Mouse (Mus musculus) hindbrain, postnatal 0 days (tissue): ENCODE data around the gene Fgfr2. TPM values are rescaled to one million over a fixed set of nuclear protein-coding genes. Genes with fewer than 3 reads are reported as not detected.

ENCODE experiments used
- ATAC-seq: fragments of 200-750 bp; cut with Nextera tagmentation; 2 replicates; pipeline ENCODE4 v1.8.0; 2017; ENCODE audit warnings: mild to moderate bottlenecking, moderate TSS enrichment, moderate library complexity
- DNase-seq: peaks from one replicate; pipeline ENCODE4 v3.0.0-alpha.2; 2015; ENCODE audit warnings: low spot score
- H3K27ac ChIP-seq: fragments of 300-500 bp; sonication (generic); 2 replicates; pipeline ENCODE4 v1.5.1; 2014; ENCODE audit warnings: mild to moderate bottlenecking
- H3K27me3 ChIP-seq: fragments of 300-500 bp; sonication (generic); 2 replicates; pipeline ENCODE4 v1.6.1; 2014; ENCODE audit warnings: low read length, mixed read lengths; ENCODE audit not compliant: insufficient read depth
- H3K36me3 ChIP-seq: fragments of 300-500 bp; sonication (generic); 2 replicates; pipeline ENCODE4 v1.6.1; 2014; ENCODE audit warnings: low read length, mixed read lengths; ENCODE audit not compliant: insufficient read depth
- H3K4me1 ChIP-seq: fragments of 300-500 bp; sonication (generic); 2 replicates; pipeline ENCODE4 v1.6.1; 2014; ENCODE audit warnings: antibody characterized with exemption, low read length, mixed read lengths; ENCODE audit not compliant: insufficient read depth
- H3K4me2 ChIP-seq: fragments of 300-500 bp; sonication (generic); 2 replicates; pipeline ENCODE4 v1.6.1; 2014; ENCODE audit warnings: low read depth, mild to moderate bottlenecking, low read length, moderate library complexity, mixed read lengths
- H3K4me3 ChIP-seq: fragments of 300-500 bp; sonication (generic); 2 replicates; pipeline ENCODE4 v1.5.1; 2014; ENCODE audit warnings: low read length
- H3K9ac ChIP-seq: fragments of 300-500 bp; sonication (generic); replicated peaks from 2 replicates; pipeline ENCODE4 v1.6.1; 2014; ENCODE audit warnings: mild to moderate bottlenecking, low read length, moderate library complexity, mixed read lengths
- H3K9me3 ChIP-seq: fragments of 300-500 bp; sonication (generic); 2 replicates; pipeline ENCODE4 v1.6.1; 2016; ENCODE audit warnings: low read length, mixed read lengths
- CTCF ChIP-seq: IDR thresholded peaks from 2 replicates; pipeline ENCODE4 v1.5.1; 2016; ENCODE audit warnings: antibody characterized with exemption, control low read depth, low read depth
- WGBS: fragments of 180-500 bp; shearing (Covaris S2); extraction: QIAGEN DNeasy Blood & Tissue Kit; methylation state at CpG from one replicate; pipeline ENCODE4 v1.1.7; 2014; 5-methylcytosine and 5-hydroxymethylcytosine counted together
- polyA plus RNA-seq: library from polyadenylated mRNA; unstranded; fragments of >200 nt; fragmentation: Nextera tagmentation; extraction: Ambion mirVana; gene quantifications from 2 replicates; pipeline ENCODE4 v1.2.1, GENCODE M21; 2015
- total RNA-seq: library from RNA; depleted of rRNA; stranded (reverse); fragments of >200 nt; gene quantifications from 2 replicates; pipeline ENCODE4 v1.2.3, GENCODE M21; 2014

Fgfr2 gene
- total and polyA plus RNA-seq, 2 experiments from 2014 or later, result 17.3 to 49.0 TPM

DNA sequence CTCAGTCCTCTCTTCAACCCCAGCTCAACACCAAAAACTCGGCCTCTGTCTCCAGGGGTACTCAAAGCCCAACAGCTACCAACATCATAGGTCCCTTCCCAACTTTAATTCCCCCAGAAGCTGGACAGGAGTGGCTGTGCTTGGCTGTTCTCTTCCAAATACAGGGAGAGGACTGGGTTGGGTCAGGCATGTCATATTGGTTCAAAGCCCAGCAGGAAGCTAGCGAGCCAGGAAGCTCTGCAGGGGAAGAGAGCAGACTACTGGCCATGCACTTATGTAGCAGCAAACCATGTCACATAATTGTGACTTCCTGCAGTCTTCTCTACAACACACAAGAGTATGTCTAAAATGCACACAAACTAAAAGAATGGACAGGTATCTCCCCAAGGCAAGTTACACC, 321.1 kb downstream of the Fgfr2 start:
- Histone ChIP-seq H3K27me3 (no peaks in the 10 kb centered on the region), H3K4me2 (no peak overlapping the region), H3K4me1 (peaks cover 30% of the 10 kb centered on the region), H3K4me3 (no peak overlapping the region), H3K9me3 (no peaks in the 10 kb centered on the region), H3K36me3 (no peaks in the 10 kb centered on the region), H3K9ac (no peak overlapping the region), H3K27ac (no peak overlapping the region)
- DNase-seq, result no peak
- WGBS, result 62% methylated on average over 2 of the region's 2 CpGs
- ATAC-seq, result no peak
- no peak for TF ChIP-seq CTCF

DNA sequence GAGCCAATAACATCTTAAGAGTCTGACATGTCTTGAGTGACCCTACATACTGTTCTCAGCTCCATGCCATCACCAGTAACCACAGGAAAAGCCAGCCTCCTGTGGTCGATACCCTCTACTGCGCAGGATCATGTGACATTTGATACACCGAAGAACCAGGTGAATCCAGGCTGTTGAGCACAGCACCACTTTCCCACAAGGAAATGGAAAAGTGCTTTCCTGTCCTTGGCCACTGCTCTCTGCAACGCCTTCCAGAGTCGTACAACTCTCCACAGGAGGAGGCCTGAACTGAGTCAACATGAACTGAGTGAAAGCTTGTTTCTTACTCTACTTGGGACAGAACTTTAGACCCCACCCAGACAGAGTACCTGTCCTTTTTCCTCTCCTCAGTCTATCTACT, 321.6 kb downstream of the Fgfr2 start:
- Histone ChIP-seq H3K9me3 (no peaks in the 10 kb centered on the region), H3K36me3 (no peaks in the 10 kb centered on the region), H3K27ac (no peak overlapping the region), H3K9ac (no peak overlapping the region), H3K4me3 (no peak overlapping the region), H3K4me1 (peaks cover 24% of the 10 kb centered on the region), H3K27me3 (no peaks in the 10 kb centered on the region), H3K4me2 (no peak overlapping the region)
- no peak for DNase-seq
- 89% methylated on average over 5 of the region's 5 CpGs for WGBS
- TF ChIP-seq CTCF, result no peak
- ATAC-seq, result no peak

DNA sequence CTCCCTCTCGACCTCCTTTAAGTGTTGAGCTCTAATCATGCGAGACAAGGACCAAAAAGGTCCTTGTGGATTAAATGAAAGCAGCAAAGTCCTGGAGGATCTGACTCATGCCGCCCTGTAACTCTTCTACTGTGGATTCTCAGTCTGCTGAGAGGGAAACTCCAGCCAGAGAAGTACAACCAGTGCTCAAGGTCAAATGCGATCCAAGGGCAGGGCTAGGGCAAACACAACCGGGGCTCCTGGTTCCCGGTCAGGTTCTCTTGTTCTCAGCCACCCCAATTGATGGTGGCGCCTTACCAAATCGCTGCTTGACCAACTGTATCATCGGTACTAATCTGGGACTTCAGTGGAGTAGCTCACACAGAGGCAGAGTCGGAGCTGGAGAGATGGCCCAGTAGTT, 322.3 kb downstream of the Fgfr2 start:
- ATAC-seq, result no peak
- Histone ChIP-seq H3K27me3 (no peaks in the 10 kb centered on the region), H3K4me2 (no peak overlapping the region), H3K9ac (no peak overlapping the region), H3K9me3 (no peaks in the 10 kb centered on the region), H3K27ac (no peak overlapping the region), H3K36me3 (no peaks in the 10 kb centered on the region), H3K4me1 (peaks cover 18% of the 10 kb centered on the region; the same call in 1 of the 2 replicates), H3K4me3 (no peak overlapping the region)
- WGBS, result 88% methylated on average over 10 of the region's 10 CpGs
- TF ChIP-seq CTCF, result no peak
- no peak for DNase-seq

DNA sequence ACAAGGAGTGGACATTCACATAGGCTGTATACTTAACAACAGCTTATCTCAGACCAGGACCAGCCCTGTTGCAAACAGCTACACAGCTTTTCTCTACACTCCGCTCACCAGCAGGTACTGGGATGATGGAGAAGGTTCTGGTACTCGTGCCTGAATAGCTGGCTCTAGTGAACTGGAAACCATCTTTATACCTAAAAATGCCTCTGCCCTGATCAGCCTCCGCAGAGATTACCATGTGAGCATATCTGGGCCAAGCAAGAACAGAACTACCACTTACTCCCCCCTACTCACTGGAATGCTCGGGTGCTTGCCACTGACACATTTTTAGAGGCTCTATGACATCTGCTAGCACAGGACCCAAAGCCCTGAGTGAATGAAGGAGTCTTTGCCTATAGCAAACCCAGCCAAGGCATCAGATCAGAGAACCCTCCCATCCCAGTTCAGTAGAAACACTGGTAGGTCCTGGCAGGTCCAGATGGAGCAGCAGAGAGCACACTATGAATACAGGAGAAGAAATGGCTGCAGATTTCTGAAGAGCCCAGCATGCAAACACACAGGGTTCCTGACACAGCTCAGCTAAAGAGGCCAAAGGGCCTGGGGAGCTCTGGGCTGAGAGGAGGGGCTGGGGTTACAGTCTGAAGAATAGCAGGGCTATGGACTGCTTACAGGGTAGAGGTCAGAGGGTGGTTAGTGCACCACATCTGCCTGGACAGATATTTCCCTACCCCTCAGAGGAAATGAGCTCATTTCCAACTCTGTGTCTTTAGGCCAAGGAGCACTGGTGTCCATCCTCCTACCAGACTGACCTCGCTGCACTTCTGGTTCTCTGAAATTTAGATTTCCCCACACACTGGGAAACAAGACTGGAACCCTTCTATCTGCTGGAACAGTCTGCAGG, 323.8 kb downstream of the Fgfr2 start:
- Histone ChIP-seq H3K9me3 (no peaks in the 10 kb centered on the region), H3K36me3 (no peaks in the 10 kb centered on the region), H3K4me2 (no peak overlapping the region), H3K4me3 (no peak overlapping the region), H3K27me3 (no peaks in the 10 kb centered on the region), H3K4me1 (peaks cover 13% of the 10 kb centered on the region; the same call in 1 of the 2 replicates), H3K9ac (no peak overlapping the region), H3K27ac (0 out of 2 replicates have a peak overlapping the region, but pooled peaks have one; percentile 36)
- 81% methylated on average over 5 of the region's 5 CpGs for WGBS
- ATAC-seq (peak; percentile 67), DNase-seq (no peak)
- peak; percentile 47 for TF ChIP-seq CTCF

DNA sequence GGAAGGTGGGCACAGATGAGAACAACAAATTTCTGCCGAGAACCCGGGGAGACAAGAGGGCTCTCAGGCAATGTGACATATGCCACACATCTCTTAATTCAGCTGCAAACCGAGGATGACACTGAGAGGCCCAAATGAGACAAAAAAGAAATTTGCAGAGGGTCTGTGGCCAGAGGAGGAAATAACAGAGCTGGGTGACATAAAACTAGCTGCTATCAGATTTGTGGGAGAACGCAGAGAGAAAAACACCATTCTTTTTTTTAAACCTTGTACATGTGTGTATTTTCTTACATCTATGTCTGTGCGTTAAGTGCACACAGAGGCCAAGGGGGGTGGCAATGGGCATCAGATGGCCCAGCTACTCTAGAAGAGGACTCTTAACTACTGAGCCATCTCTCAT, 328.0 kb downstream of the Fgfr2 start:
- Histone ChIP-seq H3K27me3 (no peaks in the 10 kb centered on the region), H3K4me1 (peaks cover 8% of the 10 kb centered on the region; the same call in 1 of the 2 replicates), H3K4me3 (no peak overlapping the region), H3K9ac (no peak overlapping the region), H3K27ac (no peak overlapping the region), H3K4me2 (no peak overlapping the region), H3K36me3 (no peaks in the 10 kb centered on the region), H3K9me3 (no peaks in the 10 kb centered on the region)
- WGBS, result 85% methylated on average over 5 of the region's 5 CpGs
- TF ChIP-seq CTCF, result no peak
- DNase-seq (no peak), ATAC-seq (no peak)

DNA sequence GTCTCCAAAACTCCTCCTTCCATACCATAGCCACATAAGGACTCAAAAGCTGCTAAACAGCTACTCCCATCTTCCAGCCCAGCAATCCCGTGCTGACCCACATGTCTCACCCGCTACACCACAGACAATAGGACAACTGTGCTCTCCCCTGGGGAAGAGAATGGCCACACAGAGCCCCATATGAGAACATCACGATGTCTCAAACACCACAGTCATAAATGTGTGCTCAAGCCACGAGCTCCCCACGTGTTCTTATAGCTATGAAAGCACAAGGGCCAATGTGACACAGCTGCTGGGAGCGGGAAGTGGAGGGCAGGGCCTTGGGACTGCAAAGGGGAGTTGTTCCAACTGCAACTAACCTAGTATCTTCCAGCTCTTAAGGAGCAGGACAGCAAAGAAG, 329.7 kb downstream of the Fgfr2 start:
- no peak overlapping the region for H3K4me3 ChIP-seq
- ATAC-seq (peak; percentile 29; the same call in 1 of the 2 replicates), DNase-seq (no peak)
- H3K9me3 ChIP-seq, result no peaks in the 10 kb centered on the region
- no peaks in the 10 kb centered on the region; the same call in 1 of the 2 replicates for H3K4me1 ChIP-seq
- H3K27ac ChIP-seq, result no peak overlapping the region
- no peaks in the 10 kb centered on the region for H3K36me3 ChIP-seq
- H3K4me2 ChIP-seq, result no peak overlapping the region
- H3K9ac ChIP-seq, result no peak overlapping the region
- H3K27me3 ChIP-seq, result no peaks in the 10 kb centered on the region
- 58% methylated on average over 6 of the region's 6 CpGs for WGBS
- no peak for TF ChIP-seq CTCF
